In genomic region chr16:23550981-23551582, GRCm38 (mm10) we compare ENCODE assay signal across 8 mouse cellular contexts. TPM values are rescaled to one million over a fixed set of nuclear protein-coding genes. Genes with fewer than 3 reads are reported as not detected.
DNase-seq lines count a peak whose midpoint lies in the region; ATAC-seq and TF ChIP-seq lines count a peak whose summit lies in the region.
"Had no signal": no experiment of that assay in that cellular context is flagged by ENCODE, and none has a peak within 500 bp of the region (broad histone marks: within the 10 kb centered on the region; RNA-seq: fewer than 3 reads in every experiment).

No protein-coding gene starts in this region.

- DNase-seq in kidney, postnatal 0 days (ENCODE audit: low spot score), result no peak
- no peak for DNase-seq in kidney, adult 11 months
- no peak for DNase-seq in hindbrain, embryonic 14.5 days (ENCODE audit: low spot score)
- no peak for DNase-seq in kidney, postnatal 36 days

- no peaks in the 10 kb centered on the region for H3K4me1 ChIP-seq in kidney, postnatal 0 days (replicated peaks; ENCODE audit: insufficient read depth, low read length)
- no peaks in the 10 kb centered on the region for H3K4me1 ChIP-seq in cortical plate, adult 2 months (ENCODE audit: control insufficient read depth, insufficient read depth, low read length)
- H3K4me1 ChIP-seq in hindbrain, embryonic 14.5 days (replicated peaks; ENCODE audit: control insufficient read depth, insufficient read depth, low read length), result no peaks in the 10 kb centered on the region
- H3K4me1 ChIP-seq in neural tube, embryonic 12.5 days, result no peaks in the 10 kb centered on the region
- no peaks in the 10 kb centered on the region for H3K4me1 ChIP-seq in heart, embryonic 11.5 days (ENCODE audit: control insufficient read depth, insufficient read depth, low read length)

- no peaks in the 10 kb centered on the region for H3K27me3 ChIP-seq in kidney, postnatal 0 days (ENCODE audit: insufficient read depth, low read length)
- H3K27me3 ChIP-seq in hindbrain, embryonic 14.5 days (ENCODE audit: control insufficient read depth, insufficient read depth, low read length), result no peaks in the 10 kb centered on the region
- H3K27me3 ChIP-seq in neural tube, embryonic 12.5 days (replicated peaks), result no peaks in the 10 kb centered on the region
- no peaks in the 10 kb centered on the region for H3K27me3 ChIP-seq in heart, embryonic 11.5 days (ENCODE audit: control insufficient read depth, insufficient read depth, low read length)

- H3K4me3 ChIP-seq in kidney, postnatal 0 days (replicated peaks; ENCODE audit: low read depth, low read length), result no peak overlapping the region
- H3K4me3 ChIP-seq in cortical plate, adult 2 months (ENCODE audit: insufficient read depth, low read length), result no peak overlapping the region
- H3K4me3 ChIP-seq in hindbrain, embryonic 14.5 days (replicated peaks; ENCODE audit: low read length), result no peak overlapping the region
- H3K4me3 ChIP-seq in neural tube, embryonic 12.5 days, result no peak overlapping the region
- H3K4me3 ChIP-seq in heart, embryonic 11.5 days (ENCODE audit: low read depth, low read length), result no peak overlapping the region

- H3K9ac ChIP-seq in kidney, postnatal 0 days (ENCODE audit: low read depth, low read length), result no peak overlapping the region
- H3K9ac ChIP-seq in hindbrain, embryonic 14.5 days, result no peak overlapping the region
- no peak overlapping the region for H3K9ac ChIP-seq in neural tube, embryonic 12.5 days
- H3K9ac ChIP-seq in heart, embryonic 11.5 days (ENCODE audit: low read depth, low read length), result no peak overlapping the region
- H3K9ac ChIP-seq: lung, embryonic 14.5 days had no signal

- no peak for TF ChIP-seq CTCF in kidney, postnatal 0 days (IDR thresholded peaks at IDR 0.05; ENCODE audit: low read depth)
- TF ChIP-seq CTCF in cortical plate, adult 2 months (IDR thresholded peaks at IDR 0.05; ENCODE audit: extremely low read depth, insufficient read depth, low read length), result 0 out of 2 replicates have a peak, but pooled peaks have one; percentile 8

- no peak overlapping the region for H3K27ac ChIP-seq in kidney, postnatal 0 days
- no peak overlapping the region for H3K27ac ChIP-seq in cortical plate, adult 2 months (ENCODE audit: insufficient read depth, low read length)
- no peak overlapping the region for H3K27ac ChIP-seq in hindbrain, embryonic 14.5 days
- no peak overlapping the region for H3K27ac ChIP-seq in neural tube, embryonic 12.5 days
- H3K27ac ChIP-seq in heart, embryonic 11.5 days (ENCODE audit: low read depth, low read length), result no peak overlapping the region

- 0 out of 2 replicates have a peak, but pooled peaks have one; percentile 20 for ATAC-seq in kidney, postnatal 0 days (replicated peaks; ENCODE audit: low FRiP score, low read depth)
- ATAC-seq in hindbrain, embryonic 14.5 days (ENCODE audit: low FRiP score), result peak; percentile 41; the same call in 1 of the 2 replicates
- ATAC-seq in neural tube, embryonic 12.5 days (ENCODE audit: low FRiP score, low read depth), result 0 out of 2 replicates have a peak, but pooled peaks have one; percentile 30
- ATAC-seq in heart, embryonic 11.5 days (replicated peaks; ENCODE audit: insufficient number of reproducible peaks, low FRiP score, low TSS enrichment), result no peak

- TF ChIP-seq POLR2A in cortical plate, adult 2 months (IDR thresholded peaks at IDR 0.05; ENCODE audit: extremely low read depth, insufficient read depth, low read length), result no peak

- WGBS in kidney, postnatal 0 days, result 81% methylated on average over 18 of the region's 18 CpGs
- 72% methylated on average over 18 of the region's 18 CpGs for WGBS in hindbrain, embryonic 14.5 days
- 88% methylated on average over 18 of the region's 18 CpGs for WGBS in neural tube, embryonic 12.5 days
- 86% methylated on average over 18 of the region's 18 CpGs for WGBS in heart, embryonic 11.5 days (ENCODE audit: insufficient replicate concordance)

- no peaks in the 10 kb centered on the region for H3K9me3 ChIP-seq in kidney, postnatal 0 days (replicated peaks; ENCODE audit: low read length)
- no peaks in the 10 kb centered on the region for H3K9me3 ChIP-seq in hindbrain, embryonic 14.5 days (ENCODE audit: control insufficient read depth, low read length)
- H3K9me3 ChIP-seq in neural tube, embryonic 12.5 days, result no peaks in the 10 kb centered on the region
- H3K9me3 ChIP-seq in heart, embryonic 11.5 days (replicated peaks; ENCODE audit: control insufficient read depth, low read length), result no peaks in the 10 kb centered on the region

- H3K36me3 ChIP-seq in kidney, postnatal 0 days (ENCODE audit: insufficient read depth, low read length), result no peaks in the 10 kb centered on the region
- H3K36me3 ChIP-seq in hindbrain, embryonic 14.5 days (replicated peaks; ENCODE audit: control insufficient read depth, insufficient read depth), result no peaks in the 10 kb centered on the region
- H3K36me3 ChIP-seq in neural tube, embryonic 12.5 days, result no peaks in the 10 kb centered on the region
- no peaks in the 10 kb centered on the region for H3K36me3 ChIP-seq in heart, embryonic 11.5 days (ENCODE audit: control insufficient read depth, insufficient read depth, low read length)

- H3K4me2 ChIP-seq in kidney, postnatal 0 days (ENCODE audit: low read length), result no peak overlapping the region
- no peak overlapping the region for H3K4me2 ChIP-seq in hindbrain, embryonic 14.5 days (replicated peaks)
- no peak overlapping the region for H3K4me2 ChIP-seq in neural tube, embryonic 12.5 days (replicated peaks)
- no peak overlapping the region for H3K4me2 ChIP-seq in heart, embryonic 11.5 days
- H3K4me2 ChIP-seq: lung, embryonic 14.5 days had no signal

RNA-seq across cellular contexts. Expression of gene Masp1, which starts 30.5 kb away (rescaled TPM):
- polyA plus RNA-seq in kidney, postnatal 0 days (2015; fragmentation: Nextera tagmentation; extraction: Ambion mirVana), result 3.1 and 3.3 TPM in 2 replicates
- 14.2 and 14.7 TPM in 2 replicates for polyA plus RNA-seq in cortical plate, adult 2 months (2012; rRNA removed)
- 26.2 and 27.0 TPM in 2 replicates for polyA plus RNA-seq in hindbrain, embryonic 14.5 days (2014; fragmentation: Nextera tagmentation; extraction: Ambion mirVana)
- 31.0 and 35.5 TPM in 2 replicates for polyA plus RNA-seq in neural tube, embryonic 12.5 days (2016; fragmentation: Nextera tagmentation; extraction: Ambion mirVana)
- polyA plus RNA-seq in heart, embryonic 11.5 days (2014; fragmentation: Nextera tagmentation; extraction: Ambion mirVana), result 10.2 and 13.6 TPM in 2 replicates

RNA-seq across cellular contexts. Expression of gene Rtp4, which starts 31.0 kb away (rescaled TPM):
- 38.1 and 50.7 TPM in 2 replicates for polyA plus RNA-seq in kidney, postnatal 0 days (2015; fragmentation: Nextera tagmentation; extraction: Ambion mirVana)
- 7.4 and 9.8 TPM in 2 replicates for polyA plus RNA-seq in cortical plate, adult 2 months (2012; rRNA removed)
- polyA plus RNA-seq in hindbrain, embryonic 14.5 days (2014; fragmentation: Nextera tagmentation; extraction: Ambion mirVana), result 4.0 and 4.6 TPM in 2 replicates
- 2.0 and 2.2 TPM in 2 replicates for polyA plus RNA-seq in neural tube, embryonic 12.5 days (2016; fragmentation: Nextera tagmentation; extraction: Ambion mirVana)
- 2.8 and 3.9 TPM in 2 replicates for polyA plus RNA-seq in heart, embryonic 11.5 days (2014; fragmentation: Nextera tagmentation; extraction: Ambion mirVana)
